In genomic region chr17:47897956-47898752, GRCm38 (mm10) we compare ENCODE assay signal across 8 mouse cellular contexts. TPM values are rescaled to one million over a fixed set of nuclear protein-coding genes. Genes with fewer than 3 reads are reported as not detected.
DNase-seq lines count a peak whose midpoint lies in the region; ATAC-seq and TF ChIP-seq lines count a peak whose summit lies in the region.

No protein-coding gene starts in this region.

- H3K9me3 ChIP-seq in hindbrain, postnatal 0 days (ENCODE audit: low read length) = no peaks in the 10 kb centered on the region
- no peaks in the 10 kb centered on the region for H3K9me3 ChIP-seq in liver, postnatal 0 days (ENCODE audit: low read length)
- no peaks in the 10 kb centered on the region for H3K9me3 ChIP-seq in stomach, embryonic 14.5 days (ENCODE audit: control insufficient read depth, low read depth, low read length)

- no peak overlapping the region for H3K4me3 ChIP-seq in gastrocnemius, adult 2 months
- H3K4me3 ChIP-seq in hindbrain, postnatal 0 days (ENCODE audit: low read length) = no peak overlapping the region
- no peak overlapping the region for H3K4me3 ChIP-seq in liver, postnatal 0 days (ENCODE audit: low read depth, low read length)
- H3K4me3 ChIP-seq in stomach, embryonic 14.5 days (ENCODE audit: low read depth, low read length) = no peak overlapping the region
- H3K4me3 ChIP-seq in layer of hippocampus, adult 2 months = no peak overlapping the region

- no peak overlapping the region; the same call in 1 of the 2 replicates for H3K27ac ChIP-seq in gastrocnemius, adult 2 months
- H3K27ac ChIP-seq in hindbrain, postnatal 0 days = no peak overlapping the region
- peak overlapping the region; percentile 60 for H3K27ac ChIP-seq in liver, postnatal 0 days (ENCODE audit: low read depth)
- H3K27ac ChIP-seq in stomach, embryonic 14.5 days (ENCODE audit: low read length) = peak overlapping the region; percentile 61; the same call in 1 of the 2 replicates
- H3K27ac ChIP-seq in layer of hippocampus, adult 2 months = no peak overlapping the region

- TF ChIP-seq CTCF in gastrocnemius, adult 2 months (IDR thresholded peaks at IDR 0.05) = no peak
- TF ChIP-seq CTCF in hindbrain, postnatal 0 days (IDR thresholded peaks at IDR 0.05; ENCODE audit: low read depth) = no peak
- no peak for TF ChIP-seq CTCF in liver, postnatal 0 days (IDR thresholded peaks at IDR 0.05; ENCODE audit: low read depth)
- TF ChIP-seq CTCF in layer of hippocampus, adult 2 months (conservative IDR thresholded peaks at IDR 0.05) = no peak

- intact Hi-C loops in gastrocnemius, adult 2 months (cut with DNase I) = no loop called here

- peak; percentile 41 for ATAC-seq in hindbrain, postnatal 0 days
- ATAC-seq in liver, postnatal 0 days = no peak
- peak; percentile 82; the same call in 1 of the 2 replicates for ATAC-seq in stomach, embryonic 14.5 days (ENCODE audit: insufficient number of reproducible peaks, insufficient read depth, low FRiP score, low read depth)

- peak; percentile 71 for DNase-seq in ZHBTc4 (ENCODE audit: low read depth, low spot score)
- peak; percentile 69 for DNase-seq in gastrocnemius, adult 2 months
- DNase-seq in hindbrain, postnatal 0 days (ENCODE audit: low spot score) = no peak
- no peak for DNase-seq in liver, postnatal 0 days
- no peak for DNase-seq in layer of hippocampus, adult 18-20 months (ENCODE audit: low spot score in 2 of 2)
- no peak for DNase-seq in layer of hippocampus, adult 2 months (ENCODE audit: low spot score in 2 of 2)
- DNase-seq in spleen, postnatal 10 days (ENCODE audit: low spot score in 2 of 2) = no peak

- H3K27me3 ChIP-seq in hindbrain, postnatal 0 days (ENCODE audit: insufficient read depth, low read length) = no peaks in the 10 kb centered on the region
- no peaks in the 10 kb centered on the region for H3K27me3 ChIP-seq in liver, postnatal 0 days (ENCODE audit: insufficient read depth, low read length)
- H3K27me3 ChIP-seq in stomach, embryonic 14.5 days (ENCODE audit: control insufficient read depth, insufficient read depth, low read length) = no peaks in the 10 kb centered on the region

- peaks cover 12% of the 10 kb centered on the region for H3K4me1 ChIP-seq in hindbrain, postnatal 0 days (ENCODE audit: insufficient read depth, low read length)
- peaks cover 19% of the 10 kb centered on the region for H3K4me1 ChIP-seq in liver, postnatal 0 days (ENCODE audit: insufficient read depth)
- peaks cover 27% of the 10 kb centered on the region for H3K4me1 ChIP-seq in stomach, embryonic 14.5 days (ENCODE audit: control insufficient read depth, insufficient read depth, low read length)

- TF ChIP-seq EP300 in liver, postnatal 0 days (IDR thresholded peaks at IDR 0.05; ENCODE audit: low read depth) = no peak

- WGBS in hindbrain, postnatal 0 days = 14% methylated on average over 8 of the region's 9 CpGs
- 36% methylated on average over 9 of the region's 9 CpGs for WGBS in liver, postnatal 0 days (ENCODE audit: insufficient replicate concordance)
- 5% methylated on average over 9 of the region's 9 CpGs for WGBS in stomach, embryonic 14.5 days

- no peak overlapping the region for H3K9ac ChIP-seq in hindbrain, postnatal 0 days (replicated peaks; ENCODE audit: low read length)
- 0 out of 2 replicates have a peak overlapping the region, but pooled peaks have one; percentile 11 for H3K9ac ChIP-seq in liver, postnatal 0 days (replicated peaks)
- H3K9ac ChIP-seq in stomach, embryonic 14.5 days (replicated peaks; ENCODE audit: low read depth, low read length) = no peak overlapping the region

- no peaks in the 10 kb centered on the region for H3K36me3 ChIP-seq in hindbrain, postnatal 0 days (ENCODE audit: insufficient read depth, low read length)
- peaks cover 20% of the 10 kb centered on the region; the same call in 1 of the 2 replicates for H3K36me3 ChIP-seq in liver, postnatal 0 days (replicated peaks; ENCODE audit: insufficient read depth, low read length)
- peaks cover 37% of the 10 kb centered on the region for H3K36me3 ChIP-seq in stomach, embryonic 14.5 days (ENCODE audit: control insufficient read depth, insufficient read depth, low read length)

- no peak overlapping the region for H3K4me2 ChIP-seq in hindbrain, postnatal 0 days (ENCODE audit: low read depth, low read length)
- H3K4me2 ChIP-seq in liver, postnatal 0 days (ENCODE audit: low read depth, low read length) = no peak overlapping the region
- 0 out of 2 replicates have a peak overlapping the region, but pooled peaks have one; percentile 23 for H3K4me2 ChIP-seq in stomach, embryonic 14.5 days (replicated peaks; ENCODE audit: low read depth, low read length)

RNA-seq across cellular contexts. Expression of gene Foxp4, which starts 26.3 kb away (rescaled TPM):
- 1 to 10 TPM; 7.3 to 7.9 TPM for total RNA-seq in gastrocnemius, adult 2 months (2021)
- total RNA-seq in hindbrain, postnatal 0 days (2014; rRNA removed) = 109 and 128 TPM in 2 replicates
- 29.3 and 31.3 TPM in 2 replicates for polyA plus RNA-seq in hindbrain, postnatal 0 days (2015; fragmentation: Nextera tagmentation; extraction: Ambion mirVana)
- 5.9 and 6.2 TPM in 2 replicates for polyA plus RNA-seq in liver, postnatal 0 days (2015; fragmentation: Nextera tagmentation; extraction: Ambion mirVana)
- polyA plus RNA-seq in stomach, embryonic 14.5 days (2014; fragmentation: Nextera tagmentation; extraction: Ambion mirVana) = 41.8 and 43.3 TPM in 2 replicates
- total RNA-seq in layer of hippocampus, adult 18-20 months (2021) = 10 to 100 TPM; 49.7 to 56.1 TPM
- total RNA-seq in layer of hippocampus, adult 2 months (2021) = 10 to 100 TPM; 52.1 to 53.3 TPM

Comparison
In these comparisons a context has a peak if more than half of its experiments do, and no peak if none do; other contexts are left out.
1. DNase-seq: peak in ZHBTc4 (single experiment) and gastrocnemius, adult 2 months (single experiment); none in hindbrain, postnatal 0 days (single experiment), liver, postnatal 0 days (single experiment), layer of hippocampus, adult 18-20 months (0 of 2), layer of hippocampus, adult 2 months (0 of 2) and spleen, postnatal 10 days (0 of 2).
2. H3K27ac ChIP-seq: peak in liver, postnatal 0 days (single experiment) and stomach, embryonic 14.5 days (single experiment); none in gastrocnemius, adult 2 months (single experiment), hindbrain, postnatal 0 days (single experiment) and layer of hippocampus, adult 2 months (single experiment).
3. RNA of gene Foxp4, which starts 26.3 kb away (total RNA-seq): 109 to 128 TPM in hindbrain, postnatal 0 days, 49.7 to 56.1 TPM in layer of hippocampus, adult 18-20 months and 52.1 to 53.3 TPM in layer of hippocampus, adult 2 months; 7.3 to 7.9 TPM in gastrocnemius, adult 2 months; every median in the first group is over 4 times any median in the second.